Mouse (Mus musculus) heart, embryonic 11.5 days (tissue): ENCODE data around the gene Nkd1. TPM values are rescaled to one million over a fixed set of nuclear protein-coding genes. Genes with fewer than 3 reads are reported as not detected.

ENCODE experiments used
- ATAC-seq: fragments of 200-750 bp; cut with Nextera tagmentation; replicated peaks from 2 replicates; pipeline ENCODE4 v1.8.0; 2017; ENCODE audit warnings: moderate library complexity; ENCODE audit not compliant: insufficient number of reproducible peaks, low FRiP score, low TSS enrichment
- H3K27ac ChIP-seq: fragments of 300-500 bp; sonication (generic); 2 replicates; pipeline ENCODE4 v1.5.1; 2014; ENCODE audit warnings: mild to moderate bottlenecking, low read depth, low read length
- H3K27me3 ChIP-seq: fragments of 300-500 bp; sonication (generic); 2 replicates; pipeline ENCODE4 v1.6.1; 2014; ENCODE audit warnings: mild to moderate bottlenecking, low read length, mixed read lengths; ENCODE audit not compliant: control insufficient read depth, insufficient read depth
- H3K36me3 ChIP-seq: fragments of 300-500 bp; sonication (generic); 2 replicates; pipeline ENCODE4 v1.6.1; 2014; ENCODE audit warnings: mild to moderate bottlenecking, low read length, moderate library complexity, mixed read lengths; ENCODE audit not compliant: control insufficient read depth, insufficient read depth
- H3K4me1 ChIP-seq: fragments of 300-500 bp; sonication (generic); 2 replicates; pipeline ENCODE4 v1.6.1; 2014; ENCODE audit warnings: low read length; ENCODE audit not compliant: control insufficient read depth, insufficient read depth
- H3K4me2 ChIP-seq: fragments of 300-500 bp; sonication (generic); 2 replicates; pipeline ENCODE4 v1.6.1; 2014; ENCODE audit warnings: mild to moderate bottlenecking, moderate library complexity
- H3K4me3 ChIP-seq: fragments of 300-500 bp; sonication (generic); 2 replicates; pipeline ENCODE4 v1.5.1; 2014; ENCODE audit warnings: low read depth, low read length
- H3K9ac ChIP-seq: fragments of 300-500 bp; sonication (generic); 2 replicates; pipeline ENCODE4 v1.6.1; 2014; ENCODE audit warnings: mild to moderate bottlenecking, low read depth, low read length, moderate library complexity
- H3K9me3 ChIP-seq: fragments of 300-500 bp; sonication (generic); replicated peaks from 2 replicates; pipeline ENCODE4 v1.6.1; 2016; ENCODE audit warnings: low read length; ENCODE audit not compliant: control insufficient read depth
- WGBS: fragments of 180-500 bp; shearing (Covaris S2); extraction: QIAGEN DNeasy Blood & Tissue Kit; methylation state at CpG from one replicate; pipeline ENCODE4 v1.1.7; 2014; ENCODE audit not compliant: insufficient replicate concordance; 5-methylcytosine and 5-hydroxymethylcytosine counted together
- polyA plus RNA-seq: library from polyadenylated mRNA; unstranded; fragments of >200 nt; fragmentation: Nextera tagmentation; extraction: Ambion mirVana; gene quantifications from 2 replicates; pipeline ENCODE4 v1.2.1, GENCODE M21; 2014

Nkd1 gene
- polyA plus RNA-seq, 1 experiment from 2014 or later, result 17.3 TPM

DNA sequence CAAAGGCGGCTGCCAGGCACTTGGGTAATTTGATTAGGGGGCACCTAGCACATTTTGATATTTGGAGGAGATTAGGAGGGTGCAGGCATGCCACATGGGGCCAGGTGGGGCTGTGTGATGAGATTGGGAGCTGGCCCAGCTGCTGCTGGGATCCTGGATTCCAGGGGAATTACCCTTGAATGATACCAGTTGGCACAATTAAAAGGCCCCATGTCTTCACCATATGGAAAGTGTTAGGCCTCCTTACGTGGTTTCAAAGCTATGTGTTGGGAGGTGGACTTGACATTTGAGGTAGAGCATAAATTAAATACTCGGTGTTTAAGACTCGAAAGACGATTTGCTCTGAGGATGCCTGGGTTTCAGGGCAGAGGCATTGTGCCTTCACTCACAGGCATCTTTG lies 5.1 kb downstream of the Nkd1 start:
- H3K4me1 ChIP-seq, result peaks cover 24% of the 10 kb centered on the region

DNA sequence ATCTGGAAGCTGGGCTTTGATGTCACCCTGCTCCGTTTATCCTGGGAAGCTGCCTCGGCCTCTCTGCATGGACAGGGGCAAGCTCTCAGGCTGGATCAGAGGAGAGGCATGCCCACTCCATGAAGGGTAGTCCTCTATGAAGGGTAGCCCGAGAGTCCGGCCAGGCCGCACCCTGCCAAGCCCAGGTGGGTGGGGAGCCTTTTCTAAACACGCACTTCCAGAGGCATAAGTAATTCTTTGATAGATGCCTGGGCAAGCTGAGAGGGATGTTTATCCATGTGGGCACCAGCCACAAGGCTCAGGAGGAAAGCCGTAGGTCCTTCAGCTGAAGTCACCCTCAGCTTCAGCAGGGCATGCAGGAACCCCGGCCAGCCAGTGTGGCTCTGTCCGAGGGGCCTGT lies 7.0 kb downstream of the Nkd1 start:
- WGBS, result 78% methylated on average over 9 of the region's 9 CpGs

More for the DNA sequence above, 5.1 kb downstream of the Nkd1 start:
- H3K27ac ChIP-seq, result no peak overlapping the region
- H3K4me2 ChIP-seq, result no peak overlapping the region
- WGBS, result 72% methylated on average over 5 of the region's 5 CpGs
- ATAC-seq, result no peak
- H3K4me3 ChIP-seq, result no peak overlapping the region
- H3K27me3 ChIP-seq, result peaks cover 3% of the 10 kb centered on the region; the same call in 1 of the 2 replicates
- H3K36me3 ChIP-seq, result no peaks in the 10 kb centered on the region
- H3K9ac ChIP-seq, result no peak overlapping the region
- no peaks in the 10 kb centered on the region for H3K9me3 ChIP-seq

DNA sequence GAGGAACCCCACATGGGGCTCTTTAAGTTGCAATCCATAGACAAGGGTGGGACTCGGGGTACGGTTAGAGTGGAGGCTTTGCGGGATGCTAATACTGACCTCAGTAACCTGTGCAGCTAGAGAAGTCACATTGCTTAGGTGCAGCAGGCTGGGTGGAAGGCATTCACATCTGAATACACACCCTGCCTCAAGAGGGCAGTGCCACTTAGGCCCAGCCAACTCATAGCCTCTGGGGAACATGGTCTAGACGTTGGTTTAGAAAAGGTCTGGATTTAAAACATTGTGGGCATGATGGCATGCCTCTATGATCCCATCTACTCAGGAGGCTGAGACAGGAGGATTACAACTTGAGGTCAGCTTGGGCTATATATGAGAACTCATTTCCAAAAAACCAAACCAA lies 8.6 kb downstream of the Nkd1 start:
- Histone ChIP-seq H3K4me2 (no peak overlapping the region), H3K9me3 (no peaks in the 10 kb centered on the region), H3K27ac (no peak overlapping the region), H3K4me1 (peaks cover 7% of the 10 kb centered on the region), H3K27me3 (no peaks in the 10 kb centered on the region), H3K36me3 (no peaks in the 10 kb centered on the region), H3K9ac (no peak overlapping the region), H3K4me3 (no peak overlapping the region)
- WGBS, result 86% methylated on average over 4 of the region's 4 CpGs
- ATAC-seq, result no peak

More for the DNA sequence above, 7.0 kb downstream of the Nkd1 start:
- Histone ChIP-seq H3K9ac (no peak overlapping the region), H3K27me3 (no peaks in the 10 kb centered on the region), H3K9me3 (no peaks in the 10 kb centered on the region), H3K4me1 (peaks cover 16% of the 10 kb centered on the region), H3K4me2 (no peak overlapping the region), H3K36me3 (no peaks in the 10 kb centered on the region), H3K27ac (no peak overlapping the region), H3K4me3 (no peak overlapping the region)
- ATAC-seq, result no peak

DNA sequence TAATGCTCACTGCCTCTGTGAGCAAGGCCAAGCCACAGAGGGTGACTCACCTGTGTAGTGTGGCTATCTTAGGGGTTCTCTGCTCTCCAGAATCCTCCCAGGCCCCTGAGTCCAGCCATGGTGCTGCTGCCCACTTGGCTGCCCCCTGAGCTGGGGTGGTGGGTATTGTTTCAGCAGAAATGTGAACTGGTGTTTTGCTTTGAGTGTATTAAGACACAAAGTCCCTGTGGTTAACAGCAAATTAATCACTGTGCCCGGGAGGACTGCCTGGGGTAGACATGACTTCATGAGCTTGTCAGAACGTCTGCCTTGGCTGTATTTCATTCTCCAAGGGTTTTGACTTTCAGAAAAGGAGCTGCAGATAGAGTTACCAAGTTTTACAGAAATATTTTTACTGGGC lies 15.9 kb downstream of the Nkd1 start:
- no peak for ATAC-seq
- no peak overlapping the region for H3K9ac ChIP-seq
- no peak overlapping the region for H3K4me2 ChIP-seq
- no peak overlapping the region for H3K4me3 ChIP-seq
- H3K4me1 ChIP-seq, result 0 out of 2 replicates have a peak, but pooled peaks cover 4% of the 10 kb centered on the region
- no peaks in the 10 kb centered on the region for H3K27me3 ChIP-seq
- H3K27ac ChIP-seq, result no peak overlapping the region
- H3K9me3 ChIP-seq, result no peaks in the 10 kb centered on the region
- WGBS, result 63% methylated on average over 2 of the region's 2 CpGs
- no peaks in the 10 kb centered on the region for H3K36me3 ChIP-seq

- Histone ChIP-seq H3K4me3 (no peak overlapping the region), H3K27me3 (no peaks in the 10 kb centered on the region), H3K9ac (no peak overlapping the region), H3K4me1 (peaks cover 8% of the 10 kb centered on the region), H3K9me3 (no peaks in the 10 kb centered on the region), H3K36me3 (no peaks in the 10 kb centered on the region), H3K4me2 (no peak overlapping the region), H3K27ac (no peak overlapping the region)
- WGBS, result 60% methylated on average over 19 of the region's 19 CpGs
- ATAC-seq, result no peak
Measured at GRCm38 (mm10) chr8:88537998-88538975, 17.1 kb downstream of the Nkd1 start.

GRCm38 (mm10) chr8:88538976-88539371 lies 17.8 kb downstream of the Nkd1 start:
- 74% methylated on average over 7 of the region's 7 CpGs for WGBS
- no peak for ATAC-seq
- no peaks in the 10 kb centered on the region for H3K9me3 ChIP-seq
- H3K36me3 ChIP-seq, result no peaks in the 10 kb centered on the region
- H3K27ac ChIP-seq, result no peak overlapping the region
- H3K9ac ChIP-seq, result no peak overlapping the region
- no peak overlapping the region for H3K4me2 ChIP-seq
- no peak overlapping the region for H3K4me3 ChIP-seq
- peaks cover 11% of the 10 kb centered on the region for H3K4me1 ChIP-seq
- no peaks in the 10 kb centered on the region for H3K27me3 ChIP-seq

GRCm38 (mm10) chr8:88539963-88540362 lies 18.8 kb downstream of the Nkd1 start:
- no peaks in the 10 kb centered on the region for H3K27me3 ChIP-seq
- H3K36me3 ChIP-seq, result no peaks in the 10 kb centered on the region
- peaks cover 11% of the 10 kb centered on the region for H3K4me1 ChIP-seq
- no peaks in the 10 kb centered on the region for H3K9me3 ChIP-seq
- no peak overlapping the region for H3K4me3 ChIP-seq
- 75% methylated on average over 4 of the region's 4 CpGs for WGBS
- no peak for ATAC-seq
- no peak overlapping the region for H3K27ac ChIP-seq
- H3K9ac ChIP-seq, result no peak overlapping the region
- no peak overlapping the region for H3K4me2 ChIP-seq

DNA sequence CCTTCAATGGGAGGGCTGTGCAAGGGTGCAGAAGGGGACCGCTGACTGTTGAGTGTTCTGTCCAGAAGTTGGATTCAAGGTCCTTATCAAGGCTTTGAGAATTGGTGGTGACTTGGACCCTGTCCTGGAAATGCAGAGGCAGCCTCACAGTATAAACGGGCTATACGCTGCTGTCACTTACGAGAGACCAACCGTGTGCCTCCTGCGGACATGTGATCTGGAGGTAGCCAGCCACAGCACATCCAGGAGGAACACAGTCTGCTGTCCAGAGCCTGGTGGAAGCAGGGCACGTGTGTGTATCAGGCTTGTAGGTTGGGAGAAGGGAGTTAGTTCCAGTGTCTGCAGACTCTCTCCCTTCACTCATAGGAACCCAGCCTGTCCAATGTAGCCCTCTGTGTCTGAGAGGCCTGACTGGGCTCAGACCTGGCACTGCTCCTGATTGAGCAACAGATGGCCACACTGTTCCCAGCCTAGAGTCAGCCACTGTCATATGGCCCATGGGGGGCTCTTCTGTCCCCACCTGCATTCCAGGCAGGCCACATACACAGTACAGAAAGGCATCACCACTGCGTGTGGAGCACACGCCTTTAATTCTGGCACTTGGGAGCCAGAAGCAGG lies 21.6 kb downstream of the Nkd1 start:
- H3K4me2 ChIP-seq, result no peak overlapping the region
- WGBS, result 80% methylated on average over 9 of the region's 9 CpGs
- no peak overlapping the region for H3K27ac ChIP-seq
- H3K27me3 ChIP-seq, result no peaks in the 10 kb centered on the region
- no peak overlapping the region for H3K4me3 ChIP-seq
- no peaks in the 10 kb centered on the region for H3K36me3 ChIP-seq
- no peak for ATAC-seq
- no peak overlapping the region for H3K9ac ChIP-seq
- H3K9me3 ChIP-seq, result no peaks in the 10 kb centered on the region
- peaks cover 15% of the 10 kb centered on the region for H3K4me1 ChIP-seq
